Mouse (Mus musculus): ENCODE results near the gene Olfr1368. TPM values are rescaled to one million over a fixed set of nuclear protein-coding genes. Genes with fewer than 3 reads are reported as not detected.
A peak's percentile ranks its signal among the peaks of the same experiment; 100 is the strongest.
"Not testable (repeated sequence)": the region's sequence is repeated elsewhere in the genome, so short reads cannot be mapped to it uniquely, and the experiment has no call there.

Gene Olfr1368
- total RNA-seq, 2 experiments from 2014 or later, result not detected

DNA sequence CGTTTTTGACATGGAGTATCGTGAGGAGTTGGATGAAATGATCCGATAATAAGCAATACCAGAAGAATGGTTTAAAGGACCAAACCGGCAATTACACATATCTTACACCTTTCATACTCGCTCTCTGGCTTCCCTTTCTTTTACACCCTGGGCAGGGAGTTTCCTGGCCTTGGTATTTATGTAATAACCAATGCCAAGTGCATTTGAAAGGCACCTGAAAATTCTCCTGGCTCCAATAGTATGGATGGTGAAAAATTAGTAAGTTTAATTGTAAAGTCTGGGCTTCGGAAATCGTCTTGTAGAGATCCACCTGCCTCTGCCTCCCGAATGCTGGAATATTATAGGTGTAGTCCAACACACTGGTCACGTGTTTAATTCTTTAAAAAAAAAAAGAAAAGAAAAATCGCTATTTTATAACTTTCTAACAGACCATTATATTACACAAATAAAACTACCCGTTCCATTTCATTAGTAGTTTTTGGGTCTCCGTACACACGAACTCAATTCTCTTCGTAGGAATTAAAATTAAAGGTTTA lies 23.5 kb upstream of the Olfr1368 start:
- DNase-seq (ENCODE audit: low spot score), result no peak
- intact Hi-C loops (cut with DNase I), result loop anchor here (5.0 to 10.0 kb wide), 2 partner anchors 543 to 776 kb away; partner anchors contain the start of gene Zfp184

DNA sequence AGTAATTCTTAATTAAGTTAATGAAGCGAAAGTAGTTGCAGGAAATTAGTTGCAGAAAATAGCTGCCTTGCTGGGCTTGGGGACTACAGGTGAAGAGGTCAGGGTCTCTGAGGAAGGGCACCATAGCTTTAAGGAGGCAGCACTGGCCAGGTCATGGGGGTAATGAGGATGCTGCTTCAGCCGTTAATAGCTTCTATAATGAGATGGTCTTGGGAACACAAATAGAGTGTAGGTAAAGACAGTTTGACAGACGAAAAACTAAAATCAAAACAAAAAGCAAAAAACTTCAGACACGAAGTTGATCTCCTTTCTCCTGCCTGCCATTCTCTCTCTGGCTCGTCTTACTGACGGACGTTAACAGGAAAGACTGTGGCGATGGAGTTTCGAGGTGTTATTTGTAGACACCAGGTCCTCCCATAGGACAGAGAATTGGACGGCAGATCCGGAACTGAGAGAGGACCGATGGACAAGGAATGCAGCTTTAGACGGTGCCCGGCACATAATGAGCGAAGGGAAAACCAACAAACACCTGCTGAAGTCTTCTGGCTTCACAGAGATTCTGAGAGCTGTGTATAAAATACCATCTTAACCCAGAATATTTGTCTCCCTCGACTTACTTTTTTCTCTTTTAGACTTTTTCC lies 22.8 kb upstream of the Olfr1368 start:
- intact Hi-C loops (cut with DNase I), result loop anchor here (5.0 to 10.0 kb wide), 2 partner anchors 544 to 776 kb away; partner anchors contain the start of gene Zfp184
- no peak for DNase-seq (ENCODE audit: low spot score)

DNA sequence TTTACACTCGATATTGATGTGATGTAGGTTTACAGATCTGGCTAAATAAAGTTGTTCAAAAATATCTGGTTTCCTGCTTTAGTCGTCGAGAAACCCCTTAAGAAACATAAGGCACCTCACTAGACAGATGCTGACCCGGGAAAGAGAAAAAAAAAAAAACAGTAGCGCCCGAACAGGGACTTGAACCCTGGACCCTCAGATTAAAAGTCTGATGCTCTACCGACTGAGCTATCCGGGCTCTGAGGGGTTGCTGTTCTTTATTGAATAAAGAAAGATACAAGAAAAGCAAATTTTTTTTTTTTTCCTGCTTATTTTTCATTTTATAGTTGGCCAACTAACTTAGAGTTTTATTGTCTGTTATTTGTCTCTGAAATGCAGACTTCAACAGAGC lies 22.2 kb upstream of the Olfr1368 start:
- DNase-seq (ENCODE audit: low spot score), result no peak
- intact Hi-C loops (cut with DNase I), result loop anchor here (5.0 to 10.0 kb wide), 2 partner anchors 544 to 777 kb away; partner anchors contain the start of gene Zfp184

DNA sequence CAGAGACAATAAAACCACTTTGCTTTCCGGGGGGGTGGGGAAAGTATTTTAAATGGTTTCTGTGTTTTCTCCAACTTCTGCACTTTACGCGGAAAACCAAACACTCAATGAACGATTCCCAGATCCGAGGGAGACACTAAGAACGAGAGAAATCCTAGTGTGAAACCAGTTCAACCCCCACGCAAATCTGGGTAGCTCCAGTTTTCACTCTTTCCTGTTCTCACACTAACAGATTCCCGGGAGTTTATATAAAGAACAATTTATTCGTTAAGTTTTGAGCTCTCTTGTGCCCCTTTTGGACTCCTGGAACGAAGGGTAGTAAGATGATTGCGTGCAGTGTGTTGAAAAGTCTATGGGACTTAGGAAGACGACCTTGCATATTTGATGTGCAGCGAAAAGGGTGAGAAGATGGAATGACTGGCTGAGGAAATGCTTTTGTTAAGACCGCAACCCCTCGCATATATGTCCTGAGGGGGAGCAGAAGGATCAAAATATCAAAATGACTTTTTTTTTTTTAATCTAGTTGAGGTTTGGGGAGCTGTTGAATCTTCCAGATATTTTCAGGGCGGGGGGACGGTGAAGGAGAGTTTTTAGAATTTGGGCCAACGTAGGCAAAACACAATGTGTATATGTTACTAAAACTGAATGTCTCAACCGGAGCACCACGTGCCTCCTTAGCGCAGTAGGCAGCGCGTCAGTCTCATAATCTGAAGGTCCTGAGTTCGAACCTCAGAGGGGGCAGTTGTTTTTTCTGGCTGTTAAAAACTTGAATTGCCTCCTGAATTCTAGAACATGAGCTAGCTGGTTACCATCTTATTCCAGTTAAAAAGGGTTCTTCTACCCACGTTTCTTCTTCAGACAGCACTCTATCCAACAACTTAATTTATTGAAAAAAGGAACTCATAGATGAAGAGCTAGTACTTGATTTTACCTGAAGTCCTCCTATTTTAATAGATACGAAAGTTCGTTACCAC lies 21.6 kb upstream of the Olfr1368 start:
- DNase-seq (ENCODE audit: low spot score), result peak; percentile 41
- intact Hi-C loops (cut with DNase I), result loop anchor here (5.0 to 10.0 kb wide), 2 partner anchors 545 to 778 kb away; partner anchors contain the start of gene Zfp184

DNA sequence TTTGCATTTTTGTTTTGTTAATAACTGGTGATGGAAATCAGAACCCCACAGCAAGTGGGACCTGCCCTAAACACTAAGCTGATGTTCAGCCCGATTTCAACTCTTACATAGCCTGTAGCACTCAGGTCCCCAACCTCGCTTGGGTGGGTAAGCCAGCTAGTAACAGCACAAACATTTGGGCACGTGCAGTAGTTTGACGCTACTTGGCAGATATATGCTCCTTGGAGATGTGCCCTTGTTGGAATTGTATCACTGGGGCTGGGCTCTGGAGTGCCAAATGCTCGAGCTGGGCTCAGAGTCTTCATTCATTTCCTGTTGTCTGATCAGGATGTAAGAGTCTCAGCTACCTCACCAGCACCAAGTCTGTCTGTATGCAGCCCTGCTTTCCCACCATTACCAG lies 16.9 kb upstream of the Olfr1368 start:
- intact Hi-C loops (cut with DNase I), result loop anchor here (10.0 kb wide), 1 partner anchor 782 kb away; the partner anchor contains the start of gene Zfp184
- DNase-seq (ENCODE audit: low spot score), result no peak

DNA sequence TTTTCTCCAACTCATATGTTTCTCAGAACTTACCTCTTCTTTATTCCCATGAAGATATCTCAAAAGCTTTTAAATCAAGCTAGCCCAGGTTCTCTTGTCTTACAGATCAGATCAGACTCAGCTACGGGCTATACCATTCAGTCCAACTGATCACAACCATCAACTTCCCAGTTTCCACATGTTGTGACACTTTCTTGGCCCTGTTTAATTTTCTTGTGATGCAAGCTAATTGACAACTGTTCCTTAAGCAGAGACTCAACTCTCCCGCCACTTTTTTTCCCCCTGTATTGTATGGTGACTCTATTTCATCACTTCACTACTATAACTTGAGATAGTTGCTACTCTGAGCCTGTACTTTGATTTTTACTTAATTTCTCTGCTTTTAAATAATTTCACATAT lies 15.9 kb upstream of the Olfr1368 start:
- intact Hi-C loops (cut with DNase I), result loop anchor here (10.0 kb wide), 1 partner anchor 783 kb away; the partner anchor contains the start of gene Zfp184
- no peak for DNase-seq (ENCODE audit: low spot score)

DNA sequence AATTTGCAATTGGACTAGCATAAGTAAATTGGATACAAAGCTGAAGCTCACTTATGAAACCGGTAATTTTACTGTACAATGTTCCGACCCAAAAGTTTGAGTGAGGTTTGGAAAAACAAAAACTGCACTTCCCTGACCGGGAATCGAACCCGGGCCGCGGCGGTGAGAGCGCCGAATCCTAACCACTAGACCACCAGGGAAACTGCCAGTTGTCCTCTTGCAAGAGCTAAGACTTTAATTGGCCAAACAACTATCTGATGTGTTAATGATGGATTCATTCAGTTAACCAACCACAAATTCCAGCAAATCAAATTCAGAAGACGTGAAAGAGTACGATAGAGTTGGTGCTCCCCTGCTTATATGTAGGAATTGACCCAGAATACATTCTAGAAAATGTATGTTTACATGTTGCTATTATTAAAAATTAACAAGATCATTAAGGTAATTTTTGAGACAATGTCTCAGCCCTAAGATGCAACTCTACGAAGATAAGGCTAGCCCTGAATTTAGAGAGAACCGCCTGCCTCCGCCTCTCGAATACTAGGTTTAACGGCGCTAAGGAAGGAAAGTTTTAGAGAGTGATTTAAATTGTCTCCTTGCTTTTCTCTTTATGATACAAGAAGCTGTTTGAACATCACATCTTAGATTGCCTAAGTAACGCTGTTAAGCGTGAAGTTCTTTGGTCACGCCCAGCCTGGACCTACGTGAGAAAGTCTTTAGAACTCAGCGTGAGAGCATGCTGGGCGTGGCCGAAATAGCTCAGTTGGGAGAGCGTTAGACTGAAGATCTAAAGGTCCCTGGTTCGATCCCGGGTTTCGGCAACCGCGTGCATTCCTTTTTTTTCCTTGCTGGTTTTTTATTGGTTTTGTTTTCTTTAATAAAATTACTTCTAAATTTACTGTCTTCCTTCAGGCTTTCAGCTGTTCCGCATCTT lies 15.3 kb upstream of the Olfr1368 start:
- intact Hi-C loops (cut with DNase I), result loop anchor here (10.0 kb wide), 1 partner anchor 784 kb away; the partner anchor contains the start of gene Zfp184
- DNase-seq (ENCODE audit: low spot score), result peak; percentile 82

DNA sequence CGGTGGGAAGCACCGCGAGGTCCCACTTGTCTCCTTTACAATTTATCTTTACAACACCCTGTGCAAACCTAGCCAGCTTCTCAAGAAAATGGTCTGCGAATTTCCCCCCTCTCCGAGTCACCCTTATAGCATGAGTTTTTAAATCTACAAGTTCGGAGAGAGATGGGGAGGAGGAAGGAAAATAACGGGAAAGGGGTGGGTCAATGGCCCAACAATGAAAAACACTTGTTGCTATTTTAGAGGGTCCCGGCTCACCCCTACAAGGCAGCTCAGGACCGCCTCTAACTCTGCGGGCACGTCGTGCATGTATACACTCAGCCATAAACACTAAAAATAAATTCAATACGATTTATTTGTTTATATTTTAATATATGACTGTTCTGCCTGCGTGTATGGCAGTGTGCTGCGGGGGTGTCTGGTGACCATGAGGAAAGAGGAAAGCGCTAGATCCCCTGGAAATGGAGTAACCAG lies 14.4 kb upstream of the Olfr1368 start:
- no peak for DNase-seq (ENCODE audit: low spot score)
- intact Hi-C loops (cut with DNase I), result loop anchor here (10.0 kb wide), 1 partner anchor 785 kb away; the partner anchor contains the start of gene Zfp184

DNA sequence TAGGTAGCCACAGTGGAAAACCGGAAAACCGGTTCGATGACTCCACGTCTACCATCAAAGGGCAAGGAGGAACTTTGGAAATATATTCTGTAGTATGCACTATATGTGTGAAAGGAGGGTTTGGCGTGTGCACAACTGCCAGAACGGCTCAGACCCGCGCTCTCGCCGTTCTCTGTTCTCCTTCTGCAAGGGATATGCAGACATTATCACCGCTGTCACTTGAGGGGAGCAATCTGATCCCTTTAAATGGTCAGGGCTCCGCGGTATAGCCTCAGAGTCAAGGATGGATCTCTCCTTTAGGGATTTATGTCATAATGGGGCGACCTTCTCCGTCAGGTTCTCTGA lies 13.8 kb upstream of the Olfr1368 start:
- intact Hi-C loops (cut with DNase I), result loop anchor here (5.0 kb wide), 2 partner anchors 168 to 862 kb away; no protein-coding TSS in a partner anchor
- no peak for DNase-seq (ENCODE audit: low spot score)

DNA sequence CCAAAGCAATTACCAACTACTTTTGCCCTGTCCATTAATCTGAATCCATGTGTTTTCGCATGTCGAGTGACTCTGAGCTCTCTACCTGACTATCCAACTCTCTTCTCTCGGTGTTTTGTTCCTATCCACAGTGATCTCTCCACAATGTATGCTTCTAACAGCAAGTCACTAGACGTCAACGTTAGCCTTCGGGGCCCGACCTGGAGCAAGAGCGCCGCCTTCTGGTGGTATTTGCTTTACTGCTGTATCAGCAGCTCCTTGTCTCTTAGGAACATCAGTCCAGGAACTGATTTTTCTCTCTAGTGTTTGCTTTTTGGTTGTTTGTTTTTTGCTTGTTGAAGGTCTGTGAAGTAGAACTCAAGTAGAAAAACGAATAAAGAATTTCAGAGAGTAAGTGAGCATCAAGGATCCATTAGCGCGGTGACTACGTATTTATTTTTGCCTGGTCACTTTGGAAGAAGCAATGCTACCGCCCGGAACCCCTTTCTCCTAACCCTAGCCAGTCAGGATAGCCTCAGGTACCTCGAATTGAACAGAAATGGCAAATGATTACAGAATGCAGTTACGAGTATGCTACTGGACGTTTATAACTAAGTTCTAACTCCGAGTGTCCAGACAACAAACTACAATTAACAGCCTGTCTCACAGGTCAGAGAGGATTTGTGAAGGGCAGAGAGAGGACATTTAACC lies 13.3 kb upstream of the Olfr1368 start:
- intact Hi-C loops (cut with DNase I), result loop anchor here (1.0 to 5.0 kb wide), 3 partner anchors 168 to 862 kb away; no protein-coding TSS in a partner anchor
- no peak for DNase-seq (ENCODE audit: low spot score)

DNA sequence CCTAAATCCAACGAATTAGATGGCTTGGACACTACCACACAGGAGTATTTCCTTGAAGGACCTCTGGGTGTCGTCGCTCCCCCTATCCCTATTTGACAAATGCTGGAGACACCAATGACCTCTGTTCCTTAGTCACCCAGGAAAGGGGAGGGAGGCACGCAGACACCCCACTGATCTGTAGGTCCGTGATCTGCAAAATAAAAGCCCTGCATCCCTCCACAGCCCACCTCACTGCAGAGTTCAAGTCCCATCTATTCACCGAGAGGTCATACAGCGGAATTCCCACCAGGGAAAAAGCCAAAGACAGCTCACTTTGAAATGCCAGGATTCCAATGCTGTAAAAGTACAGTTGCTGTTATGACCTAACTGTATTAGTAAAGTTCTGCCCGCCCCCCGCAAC lies 12.4 kb upstream of the Olfr1368 start:
- intact Hi-C loops (cut with DNase I), result loop anchor here (1.0 to 5.0 kb wide), 3 partner anchors 169 to 861 kb away; no protein-coding TSS in a partner anchor
- DNase-seq (ENCODE audit: low spot score), result no peak

DNA sequence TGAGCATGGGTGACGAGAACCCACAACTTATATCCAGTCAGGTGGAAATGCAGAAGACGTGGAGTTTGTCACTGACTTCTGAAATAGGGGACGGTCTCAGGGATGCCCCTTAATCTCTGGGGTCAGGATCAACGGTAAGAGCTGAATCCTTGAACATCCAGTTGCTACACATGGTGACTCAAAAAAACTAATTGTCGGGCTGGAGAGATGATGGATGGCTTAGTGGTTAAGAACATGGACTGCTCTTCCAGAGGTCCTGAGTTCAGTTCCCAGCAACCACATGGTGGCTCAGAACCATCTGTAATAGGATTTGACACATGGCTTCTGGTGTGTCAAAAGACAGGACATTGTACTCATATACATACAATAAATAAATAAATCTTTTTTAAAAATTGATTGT lies 10.2 kb upstream of the Olfr1368 start:
- intact Hi-C loops (cut with DNase I), result loop anchor here (5.0 kb wide), 2 partner anchors 171 to 859 kb away; no protein-coding TSS in a partner anchor
- no peak for DNase-seq (ENCODE audit: low spot score)

DNA sequence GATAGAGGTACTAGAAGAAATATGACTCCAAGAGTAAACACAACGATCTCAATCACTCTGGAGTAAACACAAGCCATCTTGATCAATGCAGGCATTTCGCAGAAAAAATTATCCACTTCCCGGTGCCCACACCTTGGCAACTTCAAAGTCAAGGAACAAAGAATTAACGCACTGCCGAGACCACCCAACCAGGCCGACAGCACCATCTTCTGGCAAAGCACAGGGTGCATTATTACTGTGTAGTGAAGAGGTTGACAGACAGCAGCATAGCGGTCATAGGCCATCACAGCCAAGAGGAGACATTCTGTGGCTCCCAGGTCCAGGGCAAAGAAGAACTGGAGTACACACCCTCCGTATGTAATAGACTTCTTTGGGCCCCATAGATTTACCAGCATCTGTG lies 3.2 kb downstream of the Olfr1368 start:
- intact Hi-C loops (cut with DNase I), result no loop called here
- DNase-seq (ENCODE audit: low spot score), result no peak

DNA sequence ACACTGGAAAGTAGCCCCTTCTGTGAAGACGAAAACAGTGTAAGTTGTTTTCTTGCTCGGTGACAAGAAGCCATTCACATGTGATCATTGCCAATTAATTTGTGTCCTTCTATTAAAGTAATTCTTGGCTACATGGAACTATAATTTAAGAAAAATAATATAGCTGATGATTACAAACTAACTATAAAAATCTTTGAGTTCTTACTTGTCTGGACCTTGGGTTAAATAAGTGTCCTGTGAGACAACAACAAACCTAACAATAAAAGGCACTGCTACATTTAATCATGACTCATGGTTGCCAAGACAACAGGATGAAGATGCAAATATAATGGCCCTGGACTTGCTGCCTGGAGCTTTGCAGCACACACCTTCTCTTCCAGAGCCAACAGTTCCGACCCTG lies 16.3 kb downstream of the Olfr1368 start, which contains the start of gene Olfr263:
Olfr263 (plus strand) TSS at position 301 of the 400 bp plus-strand sequence.
- DNase-seq (ENCODE audit: low spot score); intact Hi-C loops (cut with DNase I): not testable (repeated sequence)

DNA sequence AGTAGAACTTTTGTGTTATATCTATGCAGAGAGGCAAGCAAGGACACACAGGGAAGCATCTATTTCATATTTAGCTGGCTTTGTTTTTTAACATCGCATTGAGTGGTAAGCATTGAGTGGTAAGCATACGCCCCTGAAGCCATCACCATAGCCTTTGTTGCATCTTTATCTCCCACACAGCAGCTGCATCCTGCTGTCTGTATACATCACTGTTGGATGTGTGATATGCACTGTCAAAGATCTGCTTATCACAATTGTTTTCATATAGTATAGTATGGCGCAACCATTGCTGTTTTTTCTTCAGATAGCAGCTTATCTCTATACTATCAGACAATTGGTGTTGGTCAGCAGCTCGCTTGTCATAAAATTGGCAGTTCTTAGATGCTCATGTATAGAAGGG lies 31.5 kb downstream of the Olfr1368 start:
- no peak for DNase-seq (ENCODE audit: low spot score)

DNA sequence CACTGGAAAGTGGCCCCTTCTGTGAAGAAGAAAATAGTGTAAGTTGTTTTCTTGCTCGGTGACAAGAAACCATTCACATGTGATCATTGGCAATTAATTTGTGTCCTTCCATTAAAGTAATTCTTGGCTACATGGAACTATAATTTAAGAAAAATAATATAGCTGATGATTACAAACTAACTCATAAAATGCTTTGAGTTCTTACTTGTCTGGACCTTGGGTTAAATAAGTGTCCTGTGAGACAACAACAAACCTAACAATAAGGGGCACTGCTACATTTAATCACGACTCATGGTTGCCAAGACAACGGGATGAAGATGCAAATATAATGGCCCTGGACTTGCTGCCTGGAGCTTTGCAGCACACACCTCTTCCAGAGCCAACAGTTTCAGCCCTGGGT lies 34.5 kb downstream of the Olfr1368 start, which contains the start of gene Olfr1369-ps1:
Olfr1369-ps1 (plus strand) TSS at position 301 of the 400 bp plus-strand sequence.
- intact Hi-C loops (cut with DNase I); DNase-seq (ENCODE audit: low spot score): not testable (repeated sequence)

More for the DNA sequence above, 31.5 kb downstream of the Olfr1368 start:
- intact Hi-C loops (cut with DNase I), result no loop called here

DNA sequence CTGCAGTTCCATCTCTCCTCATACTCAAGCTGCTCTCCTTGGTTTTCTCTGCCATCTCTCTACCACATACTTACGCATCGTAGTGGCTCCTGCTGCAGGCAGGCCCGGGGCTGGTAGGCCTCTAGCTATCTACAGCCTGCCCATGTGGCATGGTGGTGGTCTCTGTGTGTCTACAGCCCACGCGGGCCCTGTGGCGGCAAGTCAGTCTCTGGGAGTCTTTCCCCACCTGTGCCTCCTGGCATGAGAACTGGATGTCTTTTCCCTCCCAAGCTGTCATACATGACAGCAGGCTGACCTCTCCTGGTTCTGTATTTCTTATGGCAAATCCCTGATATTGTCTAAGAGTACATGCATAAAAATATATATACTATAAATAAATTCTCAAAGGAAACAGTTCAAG lies 35.2 kb downstream of the Olfr1368 start:
- DNase-seq (ENCODE audit: low spot score), result no peak
- intact Hi-C loops (cut with DNase I), result no loop called here

DNA sequence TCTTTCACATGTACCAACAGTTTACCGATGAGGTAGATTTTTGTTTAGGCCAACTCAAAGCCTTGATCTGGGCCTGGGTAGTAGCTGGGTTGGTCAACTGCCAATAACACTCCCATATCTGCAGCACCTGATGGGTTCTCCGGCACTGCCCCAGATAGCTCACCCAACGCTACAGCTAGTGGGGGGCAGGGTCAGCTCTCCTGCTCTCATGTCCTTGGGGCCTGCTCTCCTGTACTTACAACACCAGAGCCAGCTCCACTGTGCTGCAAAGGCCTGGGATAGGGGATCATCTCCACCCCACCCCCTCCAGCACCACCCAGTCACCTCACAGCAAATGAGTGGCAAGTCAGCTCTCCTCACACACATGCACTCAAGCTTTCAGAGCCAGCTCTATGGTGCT lies 35.9 kb downstream of the Olfr1368 start:
- DNase-seq (ENCODE audit: low spot score), result no peak
- intact Hi-C loops (cut with DNase I), result no loop called here
